Mouse (Mus musculus): ENCODE data around the gene Zfyve28. TPM values are rescaled to one million over a fixed set of nuclear protein-coding genes. Genes with fewer than 3 reads are reported as not detected.

The Zfyve28 gene
- polyA plus RNA-seq, 1 experiment from 2014 or later: 1.4 TPM

GRCm38 (mm10) chr5:34177821-34178220 is 110.4 kb downstream of the Zfyve28 start:
- ATAC-seq: no peak
- H3K27ac ChIP-seq (ENCODE audit: low read depth, low read length): no peak overlapping the region
- no peak for DNase-seq (ENCODE audit: low spot score)
- no peaks in the 10 kb centered on the region for H3K4me1 ChIP-seq (ENCODE audit: control insufficient read depth, insufficient read depth, low read length)
- H3K27me3 ChIP-seq (replicated peaks; ENCODE audit: control insufficient read depth, insufficient read depth, low read length): no peaks in the 10 kb centered on the region
- peaks cover 80% of the 10 kb centered on the region for H3K36me3 ChIP-seq (ENCODE audit: control insufficient read depth, insufficient read depth, low read length)
- 90% methylated on average over 4 of the region's 4 CpGs for WGBS
- H3K4me3 ChIP-seq (ENCODE audit: low read depth, low read length): no peak overlapping the region
- no peak overlapping the region for H3K9ac ChIP-seq (ENCODE audit: low read length)
- no peaks in the 10 kb centered on the region for H3K9me3 ChIP-seq (replicated peaks; ENCODE audit: control insufficient read depth, low read length)
- H3K4me2 ChIP-seq (ENCODE audit: low read length): no peak overlapping the region

- 94% methylated on average over 2 of the region's 2 CpGs for WGBS
- Histone ChIP-seq H3K36me3 (ENCODE audit: control insufficient read depth, insufficient read depth, low read length) (peaks cover 79% of the 10 kb centered on the region), H3K27me3 (replicated peaks; ENCODE audit: control insufficient read depth, insufficient read depth, low read length) (no peaks in the 10 kb centered on the region), H3K9ac (ENCODE audit: low read length) (no peak overlapping the region), H3K4me2 (ENCODE audit: low read length) (no peak overlapping the region), H3K4me1 (ENCODE audit: control insufficient read depth, insufficient read depth, low read length) (no peaks in the 10 kb centered on the region), H3K4me3 (ENCODE audit: low read depth, low read length) (no peak overlapping the region), H3K9me3 (replicated peaks; ENCODE audit: control insufficient read depth, low read length) (no peaks in the 10 kb centered on the region), H3K27ac (ENCODE audit: low read depth, low read length) (no peak overlapping the region)
- no peak for ATAC-seq
- no peak for DNase-seq (ENCODE audit: low spot score)
Measured at GRCm38 (mm10) chr5:34177091-34177490, 111.2 kb downstream of the Zfyve28 start.

- H3K4me3 ChIP-seq (ENCODE audit: low read depth, low read length): no peak overlapping the region
- no peaks in the 10 kb centered on the region for H3K27me3 ChIP-seq (replicated peaks; ENCODE audit: control insufficient read depth, insufficient read depth, low read length)
- H3K9me3 ChIP-seq (replicated peaks; ENCODE audit: control insufficient read depth, low read length): no peaks in the 10 kb centered on the region
- no peak overlapping the region for H3K4me2 ChIP-seq (ENCODE audit: low read length)
- WGBS: 68% methylated on average over 10 of the region's 10 CpGs
- DNase-seq (ENCODE audit: low spot score) (no peak), ATAC-seq (no peak)
- no peaks in the 10 kb centered on the region for H3K4me1 ChIP-seq (ENCODE audit: control insufficient read depth, insufficient read depth, low read length)
- H3K36me3 ChIP-seq (ENCODE audit: control insufficient read depth, insufficient read depth, low read length): peaks cover 77% of the 10 kb centered on the region
- no peak overlapping the region for H3K27ac ChIP-seq (ENCODE audit: low read depth, low read length)
- H3K9ac ChIP-seq (ENCODE audit: low read length): no peak overlapping the region
Measured at GRCm38 (mm10) chr5:34176691-34177090, 111.6 kb downstream of the Zfyve28 start.

GRCm38 (mm10) chr5:34175403-34175694 is 112.9 kb downstream of the Zfyve28 start:
- Histone ChIP-seq H3K27ac (ENCODE audit: low read depth, low read length) (no peak overlapping the region), H3K9ac (ENCODE audit: low read length) (no peak overlapping the region), H3K27me3 (replicated peaks; ENCODE audit: control insufficient read depth, insufficient read depth, low read length) (no peaks in the 10 kb centered on the region), H3K36me3 (ENCODE audit: control insufficient read depth, insufficient read depth, low read length) (peaks cover 67% of the 10 kb centered on the region), H3K4me1 (ENCODE audit: control insufficient read depth, insufficient read depth, low read length) (no peaks in the 10 kb centered on the region), H3K4me3 (ENCODE audit: low read depth, low read length) (no peak overlapping the region), H3K4me2 (ENCODE audit: low read length) (no peak overlapping the region), H3K9me3 (replicated peaks; ENCODE audit: control insufficient read depth, low read length) (no peaks in the 10 kb centered on the region)
- ATAC-seq (no peak), DNase-seq (ENCODE audit: low spot score) (no peak)
- WGBS: 15% methylated on average over 5 of the region's 5 CpGs

- Histone ChIP-seq H3K27me3 (replicated peaks; ENCODE audit: control insufficient read depth, insufficient read depth, low read length) (no peaks in the 10 kb centered on the region), H3K4me1 (ENCODE audit: control insufficient read depth, insufficient read depth, low read length) (peaks cover 3% of the 10 kb centered on the region; the same call in 1 of the 2 replicates), H3K9me3 (replicated peaks; ENCODE audit: control insufficient read depth, low read length) (no peaks in the 10 kb centered on the region), H3K27ac (ENCODE audit: low read depth, low read length) (no peak overlapping the region), H3K4me3 (ENCODE audit: low read depth, low read length) (no peak overlapping the region), H3K36me3 (ENCODE audit: control insufficient read depth, insufficient read depth, low read length) (peaks cover 62% of the 10 kb centered on the region), H3K4me2 (ENCODE audit: low read length) (no peak overlapping the region), H3K9ac (ENCODE audit: low read length) (no peak overlapping the region)
- WGBS: 70% methylated on average over 5 of the region's 5 CpGs
- ATAC-seq: no peak
- DNase-seq (ENCODE audit: low spot score): no peak
Measured at GRCm38 (mm10) chr5:34174550-34175402, 113.5 kb downstream of the Zfyve28 start.

GRCm38 (mm10) chr5:34174021-34174420 is 114.2 kb downstream of the Zfyve28 start:
- Histone ChIP-seq H3K27me3 (replicated peaks; ENCODE audit: control insufficient read depth, insufficient read depth, low read length) (no peaks in the 10 kb centered on the region), H3K4me3 (ENCODE audit: low read depth, low read length) (no peak overlapping the region), H3K9ac (ENCODE audit: low read length) (no peak overlapping the region), H3K4me1 (ENCODE audit: control insufficient read depth, insufficient read depth, low read length) (peaks cover 3% of the 10 kb centered on the region; the same call in 1 of the 2 replicates), H3K4me2 (ENCODE audit: low read length) (no peak overlapping the region), H3K27ac (ENCODE audit: low read depth, low read length) (no peak overlapping the region), H3K36me3 (ENCODE audit: control insufficient read depth, insufficient read depth, low read length) (peaks cover 57% of the 10 kb centered on the region), H3K9me3 (replicated peaks; ENCODE audit: control insufficient read depth, low read length) (no peaks in the 10 kb centered on the region)
- ATAC-seq: no peak
- 77% methylated on average over 2 of the region's 2 CpGs for whole genome bisulfite sequencing
- DNase-seq (ENCODE audit: low spot score): no peak

GRCm38 (mm10) chr5:34170726-34171125 is 117.5 kb downstream of the Zfyve28 start:
- Histone ChIP-seq H3K27me3 (replicated peaks; ENCODE audit: control insufficient read depth, insufficient read depth, low read length) (no peaks in the 10 kb centered on the region), H3K4me1 (ENCODE audit: control insufficient read depth, insufficient read depth, low read length) (peaks cover 8% of the 10 kb centered on the region; the same call in 1 of the 2 replicates), H3K4me3 (ENCODE audit: low read depth, low read length) (no peak overlapping the region), H3K4me2 (ENCODE audit: low read length) (no peak overlapping the region), H3K36me3 (ENCODE audit: control insufficient read depth, insufficient read depth, low read length) (peaks cover 26% of the 10 kb centered on the region), H3K9ac (ENCODE audit: low read length) (no peak overlapping the region), H3K27ac (ENCODE audit: low read depth, low read length) (no peak overlapping the region), H3K9me3 (replicated peaks; ENCODE audit: control insufficient read depth, low read length) (no peaks in the 10 kb centered on the region)
- ATAC-seq (no peak), DNase-seq (ENCODE audit: low spot score) (no peak)
- WGBS: 90% methylated on average over 4 of the region's 4 CpGs

- 85% methylated on average over 3 of the region's 3 CpGs for WGBS
- Histone ChIP-seq H3K27ac (ENCODE audit: low read depth, low read length) (peak overlapping the region; percentile 86), H3K27me3 (replicated peaks; ENCODE audit: control insufficient read depth, insufficient read depth, low read length) (no peaks in the 10 kb centered on the region), H3K4me3 (ENCODE audit: low read depth, low read length) (peak overlapping the region; percentile 73), H3K36me3 (ENCODE audit: control insufficient read depth, insufficient read depth, low read length) (peaks cover 19% of the 10 kb centered on the region), H3K9me3 (replicated peaks; ENCODE audit: control insufficient read depth, low read length) (no peaks in the 10 kb centered on the region), H3K9ac (ENCODE audit: low read length) (peak overlapping the region; percentile 61), H3K4me1 (ENCODE audit: control insufficient read depth, insufficient read depth, low read length) (peaks cover 8% of the 10 kb centered on the region; the same call in 1 of the 2 replicates), H3K4me2 (ENCODE audit: low read length) (peak overlapping the region; percentile 60)
- no peak for DNase-seq (ENCODE audit: low spot score)
- no peak for ATAC-seq
Measured at GRCm38 (mm10) chr5:34169954-34170353, 118.3 kb downstream of the Zfyve28 start.
